Mouse (Mus musculus) hindbrain, embryonic 11.5 days (tissue): ENCODE data around the gene Atn1. TPM values are rescaled to one million over a fixed set of nuclear protein-coding genes. Genes with fewer than 3 reads are reported as not detected.

ENCODE experiments used
- ATAC-seq: fragments of 200-750 bp; cut with Nextera tagmentation; 2 replicates; pipeline ENCODE4 v1.8.0; 2017; ENCODE audit warnings: mild to moderate bottlenecking, moderate TSS enrichment, moderate library complexity; ENCODE audit not compliant: low FRiP score
- DNase-seq: peaks from one replicate; pipeline ENCODE4 v3.0.0-alpha.2; 2015; ENCODE audit warnings: low spot score
- H3K27ac ChIP-seq: fragments of 300-500 bp; sonication (generic); 2 replicates; pipeline ENCODE4 v1.5.1; 2014; ENCODE audit warnings: mild to moderate bottlenecking, low read depth, low read length
- H3K27me3 ChIP-seq: fragments of 300-500 bp; sonication (generic); 2 replicates; pipeline ENCODE4 v1.6.1; 2014; ENCODE audit warnings: mild to moderate bottlenecking, low read length, moderate library complexity, mixed read lengths; ENCODE audit not compliant: control insufficient read depth, insufficient read depth
- H3K36me3 ChIP-seq: fragments of 300-500 bp; sonication (generic); 2 replicates; pipeline ENCODE4 v1.6.1; 2014; ENCODE audit warnings: mild to moderate bottlenecking, low read length, moderate library complexity, mixed read lengths; ENCODE audit not compliant: control insufficient read depth, insufficient read depth
- H3K4me1 ChIP-seq: fragments of 300-500 bp; sonication (generic); replicated peaks from 2 replicates; pipeline ENCODE4 v1.6.1; 2014; ENCODE audit warnings: low read length, mixed read lengths; ENCODE audit not compliant: control insufficient read depth, insufficient read depth
- H3K4me2 ChIP-seq: fragments of 300-500 bp; sonication (generic); replicated peaks from 2 replicates; pipeline ENCODE4 v1.6.1; 2014; ENCODE audit warnings: mild to moderate bottlenecking, low read depth, low read length
- H3K4me3 ChIP-seq: fragments of 300-500 bp; sonication (generic); 2 replicates; pipeline ENCODE4 v1.5.1; 2014; ENCODE audit warnings: low read depth, low read length
- H3K9ac ChIP-seq: fragments of 300-500 bp; sonication (generic); 2 replicates; pipeline ENCODE4 v1.6.1; 2014; ENCODE audit warnings: low read depth, low read length
- H3K9me3 ChIP-seq: fragments of 300-500 bp; sonication (generic); 2 replicates; pipeline ENCODE4 v1.6.1; 2016; ENCODE audit warnings: low read length; ENCODE audit not compliant: control insufficient read depth
- WGBS: fragments of 180-500 bp; shearing (Covaris S2); extraction: QIAGEN DNeasy Blood & Tissue Kit; methylation state at CpG from one replicate; pipeline ENCODE4 v1.1.7; 2014; 5-methylcytosine and 5-hydroxymethylcytosine counted together
- polyA plus RNA-seq: library from polyadenylated mRNA; unstranded; fragments of >200 nt; fragmentation: Nextera tagmentation; extraction: Ambion mirVana; gene quantifications from 2 replicates; pipeline ENCODE4 v1.2.1, GENCODE M21; 2014

The Atn1 gene
- polyA plus RNA-seq, 1 experiment from 2014 or later, result 12.7 TPM

- Histone ChIP-seq H3K4me3 (peak overlapping the region; percentile 51; the same call in 1 of the 2 replicates), H3K27me3 (no peaks in the 10 kb centered on the region), H3K36me3 (0 out of 2 replicates have a peak, but pooled peaks cover 7% of the 10 kb centered on the region), H3K4me2 (peak overlapping the region; percentile 97), H3K4me1 (peaks cover 11% of the 10 kb centered on the region), H3K27ac (peak overlapping the region; percentile 86; the same call in 1 of the 2 replicates), H3K9ac (peak overlapping the region; percentile 86), H3K9me3 (no peaks in the 10 kb centered on the region)
- DNase-seq, result no peak
- 92% methylated on average over 7 of the region's 7 CpGs for WGBS
- ATAC-seq, result 0 out of 2 replicates have a peak, but pooled peaks have one; percentile 2
Measured at GRCm38 (mm10) chr6:124746654-124747632, 9.4 kb downstream of the Atn1 start.

- H3K4me1 ChIP-seq, result peaks cover 14% of the 10 kb centered on the region
- no peaks in the 10 kb centered on the region for H3K27me3 ChIP-seq
- peak overlapping the region; percentile 86 for H3K9ac ChIP-seq
- no peaks in the 10 kb centered on the region for H3K9me3 ChIP-seq
- 0 out of 2 replicates have a peak, but pooled peaks cover 7% of the 10 kb centered on the region for H3K36me3 ChIP-seq
- DNase-seq (no peak), ATAC-seq (no peak; the same call in 1 of the 2 replicates)
- H3K4me3 ChIP-seq, result peak overlapping the region; percentile 51
- WGBS, result 14% methylated on average over 8 of the region's 8 CpGs
- H3K27ac ChIP-seq, result peak overlapping the region; percentile 86
- peak overlapping the region; percentile 97 for H3K4me2 ChIP-seq
Measured at GRCm38 (mm10) chr6:124746296-124746605, 10.1 kb downstream of the Atn1 start.

- H3K4me1 ChIP-seq, result peaks cover 14% of the 10 kb centered on the region
- under 1% methylated on average over 84 of the region's 85 CpGs for WGBS
- H3K4me3 ChIP-seq, result peak overlapping the region; percentile 51
- no peaks in the 10 kb centered on the region for H3K9me3 ChIP-seq
- peak overlapping the region; percentile 86 for H3K27ac ChIP-seq
- H3K27me3 ChIP-seq, result no peaks in the 10 kb centered on the region
- H3K4me2 ChIP-seq, result peak overlapping the region; percentile 97
- peak; percentile 97 for DNase-seq
- peak overlapping the region; percentile 86 for H3K9ac ChIP-seq
- 0 out of 2 replicates have a peak, but pooled peaks cover 7% of the 10 kb centered on the region for H3K36me3 ChIP-seq
- peak; percentile 84 for ATAC-seq
Measured at GRCm38 (mm10) chr6:124745490-124746295, 10.6 kb downstream of the Atn1 start.

GRCm38 (mm10) chr6:124744755-124745321 lies 11.5 kb downstream of the Atn1 start:
- Histone ChIP-seq H3K27ac (peak overlapping the region; percentile 86), H3K9me3 (no peaks in the 10 kb centered on the region), H3K4me1 (peaks cover 14% of the 10 kb centered on the region), H3K27me3 (no peaks in the 10 kb centered on the region), H3K4me3 (no peak overlapping the region), H3K4me2 (peak overlapping the region; percentile 97; the same call in 1 of the 2 replicates), H3K36me3 (0 out of 2 replicates have a peak, but pooled peaks cover 7% of the 10 kb centered on the region), H3K9ac (no peak overlapping the region)
- no peak for ATAC-seq
- no peak for DNase-seq
- 69% methylated on average over 26 of the region's 26 CpGs for WGBS

- 90% methylated on average over 8 of the region's 8 CpGs for WGBS
- Histone ChIP-seq H3K4me3 (no peak overlapping the region), H3K4me1 (peaks cover 14% of the 10 kb centered on the region), H3K9ac (no peak overlapping the region), H3K36me3 (0 out of 2 replicates have a peak, but pooled peaks cover 7% of the 10 kb centered on the region), H3K27ac (no peak overlapping the region), H3K9me3 (no peaks in the 10 kb centered on the region), H3K27me3 (no peaks in the 10 kb centered on the region), H3K4me2 (no peak overlapping the region)
- DNase-seq, result no peak
- ATAC-seq, result no peak
Measured at GRCm38 (mm10) chr6:124743647-124744046, 12.7 kb downstream of the Atn1 start.

- Histone ChIP-seq H3K4me3 (no peak overlapping the region), H3K4me1 (peaks cover 14% of the 10 kb centered on the region), H3K27ac (no peak overlapping the region), H3K27me3 (no peaks in the 10 kb centered on the region), H3K36me3 (0 out of 2 replicates have a peak, but pooled peaks cover 6% of the 10 kb centered on the region), H3K9ac (no peak overlapping the region), H3K9me3 (no peaks in the 10 kb centered on the region), H3K4me2 (no peak overlapping the region)
- DNase-seq (no peak), ATAC-seq (no peak)
- WGBS, result 91% methylated on average over 14 of the region's 15 CpGs
Measured at GRCm38 (mm10) chr6:124742839-124743514, 13.3 kb downstream of the Atn1 start.

- WGBS, result 73% methylated on average over 3 of the region's 3 CpGs
- peaks cover 12% of the 10 kb centered on the region for H3K4me1 ChIP-seq
- H3K27ac ChIP-seq, result peak overlapping the region; percentile 99
- peak overlapping the region; percentile 59 for H3K9ac ChIP-seq
- H3K36me3 ChIP-seq, result no peaks in the 10 kb centered on the region
- no peak for DNase-seq
- H3K27me3 ChIP-seq, result no peaks in the 10 kb centered on the region
- H3K9me3 ChIP-seq, result no peaks in the 10 kb centered on the region
- no peak for ATAC-seq
- H3K4me3 ChIP-seq, result peak overlapping the region; percentile 23
- H3K4me2 ChIP-seq, result peak overlapping the region; percentile 51
Measured at GRCm38 (mm10) chr6:124741842-124742241, 14.5 kb downstream of the Atn1 start.
